Mouse (Mus musculus): Measurements from ENCODE around the gene Cyp4f18. TPM values are rescaled to one million over a fixed set of nuclear protein-coding genes. Genes with fewer than 3 reads are reported as not detected.

Cyp4f18 gene
- polyA plus RNA-seq, 1 experiment from 2014 or later, result 5.8 TPM

DNA sequence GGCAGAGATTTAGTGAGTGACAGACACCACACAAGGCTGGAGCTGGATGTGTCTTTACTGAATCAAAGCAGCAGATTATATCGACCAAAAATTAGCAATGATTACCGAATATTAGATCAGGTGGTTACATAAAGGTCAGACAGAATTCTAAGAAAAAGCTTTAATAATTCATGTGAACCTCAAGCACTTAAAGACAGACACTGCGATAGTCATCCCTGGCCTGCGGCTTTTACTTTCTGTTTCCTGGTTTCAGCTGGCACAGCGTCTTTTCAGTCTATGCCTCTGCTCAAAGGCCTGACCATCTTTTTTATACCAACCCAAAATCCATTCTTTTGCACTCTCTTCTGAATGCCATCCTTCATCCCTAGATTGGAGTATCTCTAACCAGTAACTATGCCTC lies 60.8 kb downstream of the Cyp4f18 start:
- Histone ChIP-seq H3K4me1 (ENCODE audit: insufficient read depth) (peaks cover 21% of the 10 kb centered on the region), H3K27me3 (ENCODE audit: insufficient read depth, low read length) (no peaks in the 10 kb centered on the region), H3K27ac (ENCODE audit: low read depth) (no peak overlapping the region), H3K36me3 (replicated peaks; ENCODE audit: insufficient read depth, low read length) (no peaks in the 10 kb centered on the region), H3K4me2 (ENCODE audit: low read depth, low read length) (no peak overlapping the region), H3K9me3 (ENCODE audit: low read length) (no peaks in the 10 kb centered on the region), H3K9ac (replicated peaks) (no peak overlapping the region), H3K4me3 (ENCODE audit: low read depth, low read length) (no peak overlapping the region)
- DNase-seq (no peak), ATAC-seq (no peak)
- 79% methylated on average over 5 of the region's 5 CpGs for WGBS (ENCODE audit: insufficient replicate concordance)
- TF ChIP-seq EP300 (IDR thresholded peaks at IDR 0.05; ENCODE audit: low read depth), result no peak
- TF ChIP-seq CTCF (IDR thresholded peaks at IDR 0.05; ENCODE audit: low read depth), result no peak

- 88% methylated on average over 1 of the region's 1 CpGs for WGBS (ENCODE audit: insufficient replicate concordance)
- H3K9me3 ChIP-seq (ENCODE audit: low read length), result no peaks in the 10 kb centered on the region
- no peak overlapping the region for H3K4me3 ChIP-seq (ENCODE audit: low read depth, low read length)
- no peaks in the 10 kb centered on the region for H3K36me3 ChIP-seq (replicated peaks; ENCODE audit: insufficient read depth, low read length)
- no peak for TF ChIP-seq CTCF (IDR thresholded peaks at IDR 0.05; ENCODE audit: low read depth)
- TF ChIP-seq EP300 (IDR thresholded peaks at IDR 0.05; ENCODE audit: low read depth), result no peak
- 0 out of 2 replicates have a peak, but pooled peaks cover 2% of the 10 kb centered on the region for H3K4me1 ChIP-seq (ENCODE audit: insufficient read depth)
- DNase-seq, result no peak
- ATAC-seq, result no peak
- H3K9ac ChIP-seq (replicated peaks), result no peak overlapping the region
- no peak overlapping the region for H3K27ac ChIP-seq (ENCODE audit: low read depth)
- no peaks in the 10 kb centered on the region for H3K27me3 ChIP-seq (ENCODE audit: insufficient read depth, low read length)
- no peak overlapping the region for H3K4me2 ChIP-seq (ENCODE audit: low read depth, low read length)
Observed at GRCm38 (mm10) chr8:71941776-71942175, 67.7 kb downstream of the Cyp4f18 start.

- 52% methylated on average over 2 of the region's 2 CpGs for WGBS (ENCODE audit: insufficient replicate concordance)
- peak; percentile 27 for DNase-seq
Observed at GRCm38 (mm10) chr8:71940293-71941208, 68.9 kb downstream of the Cyp4f18 start.

More at GRCm38 (mm10) chr8:71940293-71941208, 68.9 kb downstream of the Cyp4f18 start:
- peak; percentile 50; the same call in 1 of the 2 replicates for ATAC-seq
- H3K4me1 ChIP-seq (ENCODE audit: insufficient read depth), result 0 out of 2 replicates have a peak, but pooled peaks cover 2% of the 10 kb centered on the region
- H3K4me3 ChIP-seq (ENCODE audit: low read depth, low read length), result no peak overlapping the region
- H3K27me3 ChIP-seq (ENCODE audit: insufficient read depth, low read length), result no peaks in the 10 kb centered on the region
- H3K27ac ChIP-seq (ENCODE audit: low read depth), result no peak overlapping the region
- H3K9ac ChIP-seq (replicated peaks), result no peak overlapping the region
- H3K36me3 ChIP-seq (replicated peaks; ENCODE audit: insufficient read depth, low read length), result no peaks in the 10 kb centered on the region
- TF ChIP-seq CTCF (IDR thresholded peaks at IDR 0.05; ENCODE audit: low read depth) (no peak), EP300 (IDR thresholded peaks at IDR 0.05; ENCODE audit: low read depth) (no peak)
- H3K9me3 ChIP-seq (ENCODE audit: low read length), result no peaks in the 10 kb centered on the region
- no peak overlapping the region for H3K4me2 ChIP-seq (ENCODE audit: low read depth, low read length)

Other genes with a start within 250 kb of the Cyp4f18 start
- gene Zfp709, start 127.6 kb downstream of the Cyp4f18 start, polyA plus RNA-seq (2015; fragmentation: Nextera tagmentation; extraction: Ambion mirVana), result 1.8 and 1.9 TPM in 2 replicates
- 0.54 and 0.61 TPM in 2 replicates for gene Zfp882, start 101.0 kb downstream of the Cyp4f18 start, polyA plus RNA-seq (2015; fragmentation: Nextera tagmentation; extraction: Ambion mirVana)
- gene Zfp617, start 101.0 kb downstream of the Cyp4f18 start, polyA plus RNA-seq (2015; fragmentation: Nextera tagmentation; extraction: Ambion mirVana), result 4.1 and 5.2 TPM in 2 replicates
- 5.0 and 5.6 TPM in 2 replicates for gene Zfp961, start 58.6 kb downstream of the Cyp4f18 start, polyA plus RNA-seq (2015; fragmentation: Nextera tagmentation; extraction: Ambion mirVana)
- not detected in 2 replicates for gene Olfr372, start 31.6 kb upstream of the Cyp4f18 start, polyA plus RNA-seq (2015; fragmentation: Nextera tagmentation; extraction: Ambion mirVana)
- gene Olfr373, start 73.6 kb upstream of the Cyp4f18 start, polyA plus RNA-seq (2015; fragmentation: Nextera tagmentation; extraction: Ambion mirVana), result 0.02 TPM in 1 of 2 replicates, not detected in the other
- gene Olfr374, start 97.4 kb upstream of the Cyp4f18 start, polyA plus RNA-seq (2015; fragmentation: Nextera tagmentation; extraction: Ambion mirVana), result not detected in 2 replicates
- 80.0 and 86.6 TPM in 2 replicates for gene Tpm4, start 125.3 kb upstream of the Cyp4f18 start, polyA plus RNA-seq (2015; fragmentation: Nextera tagmentation; extraction: Ambion mirVana)
- gene Rab8a, start 151.6 kb upstream of the Cyp4f18 start, polyA plus RNA-seq (2015; fragmentation: Nextera tagmentation; extraction: Ambion mirVana), result 57.3 and 58.1 TPM in 2 replicates
- gene Hsh2d, start 180.0 kb upstream of the Cyp4f18 start, polyA plus RNA-seq (2015; fragmentation: Nextera tagmentation; extraction: Ambion mirVana), result 0.59 and 0.68 TPM in 2 replicates
- not detected in 2 replicates for gene Cib3, start 203.2 kb upstream of the Cyp4f18 start, polyA plus RNA-seq (2015; fragmentation: Nextera tagmentation; extraction: Ambion mirVana)
- not detected in 2 replicates for gene Gm11034, start 204.0 kb upstream of the Cyp4f18 start, polyA plus RNA-seq (2015; fragmentation: Nextera tagmentation; extraction: Ambion mirVana)
- gene Fam32a, start 210.1 kb upstream of the Cyp4f18 start, polyA plus RNA-seq (2015; fragmentation: Nextera tagmentation; extraction: Ambion mirVana), result 27.5 and 28.4 TPM in 2 replicates
- gene Ap1m1, start 230.4 kb upstream of the Cyp4f18 start, polyA plus RNA-seq (2015; fragmentation: Nextera tagmentation; extraction: Ambion mirVana), result 40.7 and 41.7 TPM in 2 replicates